Mouse (Mus musculus): ENCODE measurements at regions not wholly inside any gene's neighbourhood (a gene's known extent, or its start where the extent isn't known, plus 50 kb on each side); places are given as distances from the start of the nearest gene placed in this dataset.
A peak's percentile ranks its signal among the peaks of the same experiment; 100 is the strongest.
"Not testable (repeated sequence)": the region's sequence is repeated elsewhere in the genome, so short reads cannot be mapped to it uniquely, and the experiment has no call there.

DNA sequence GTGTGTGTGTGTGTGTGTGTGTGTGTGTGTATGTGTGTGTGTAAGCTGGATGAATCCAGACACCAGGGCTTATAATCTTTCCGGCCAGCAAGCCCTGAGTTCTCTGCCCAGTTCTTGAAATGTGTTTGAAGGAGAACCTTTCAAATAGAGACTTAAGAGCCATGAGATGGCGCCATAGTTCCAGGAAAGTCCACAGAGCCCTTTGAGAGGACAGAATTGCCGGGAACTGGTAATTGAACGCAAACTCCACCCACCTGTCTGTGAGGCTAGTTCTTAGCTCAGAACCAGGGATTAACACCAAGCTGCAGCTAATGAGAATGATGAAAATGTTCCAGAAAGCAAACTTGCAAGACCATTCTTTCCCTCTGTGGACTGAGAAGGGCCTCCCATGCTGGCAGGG, 72.2 kb downstream of the Trim42 start:
- DNase-seq (ENCODE audit: low spot score in 2 of 2) = peak; percentile 59 to 80
- intact Hi-C loops (cut with DNase I) = loop anchor here (2.0 to 10.0 kb wide), 3 partner anchors 735 to 1240 kb away; partner anchors contain the start of gene Clstn2

DNA sequence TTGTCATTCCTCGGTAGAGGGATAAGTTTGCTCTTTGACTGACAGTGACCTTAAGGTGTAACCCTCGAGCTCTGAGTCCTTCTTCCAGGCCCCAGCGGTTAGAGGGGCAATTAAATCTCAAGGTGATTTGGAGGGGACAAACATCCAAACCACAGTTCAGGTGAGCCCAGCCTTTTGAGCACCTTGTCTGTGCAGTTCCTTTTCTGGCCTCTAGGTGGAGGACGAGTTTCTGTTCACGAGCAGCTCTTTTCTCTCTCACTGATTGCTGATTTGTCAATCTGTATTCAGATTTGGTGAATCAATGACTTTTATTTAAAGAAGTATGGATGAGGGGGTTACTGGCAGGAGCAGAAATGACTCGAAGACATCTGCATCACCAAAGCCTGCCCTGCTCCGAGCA, 74.0 kb downstream of the Trim42 start:
- peak; percentile 28 to 42 for DNase-seq (ENCODE audit: low spot score in 2 of 2)
- intact Hi-C loops (cut with DNase I) = loop anchor here (2.0 to 10.0 kb wide), 3 partner anchors 737 to 1242 kb away; partner anchors contain the start of gene Clstn2

DNA sequence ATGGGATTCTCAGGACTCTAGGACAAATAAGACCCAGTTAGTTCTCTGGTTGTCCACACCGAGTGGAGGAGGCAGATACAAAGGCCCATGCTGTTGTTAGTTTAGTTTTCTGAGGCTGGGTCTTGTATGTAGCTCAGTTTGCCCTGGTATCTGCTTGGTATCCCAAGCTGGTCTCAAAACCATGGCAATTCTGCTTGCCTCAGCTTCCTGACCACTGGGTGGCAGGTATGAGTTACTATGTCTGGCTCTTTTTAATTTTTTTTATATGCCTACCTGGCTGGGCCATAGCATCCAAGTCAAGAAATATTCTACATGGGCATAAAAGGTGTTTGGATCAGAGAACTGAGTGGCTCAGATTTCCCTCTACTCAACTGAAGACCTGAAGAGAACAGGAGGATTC, 77.9 kb downstream of the Trim42 start:
- intact Hi-C loops (cut with DNase I) = loop anchor here (10.0 kb wide), 1 partner anchor 953 kb away; no protein-coding TSS in a partner anchor
- no peak for DNase-seq (ENCODE audit: low spot score in 2 of 2)

DNA sequence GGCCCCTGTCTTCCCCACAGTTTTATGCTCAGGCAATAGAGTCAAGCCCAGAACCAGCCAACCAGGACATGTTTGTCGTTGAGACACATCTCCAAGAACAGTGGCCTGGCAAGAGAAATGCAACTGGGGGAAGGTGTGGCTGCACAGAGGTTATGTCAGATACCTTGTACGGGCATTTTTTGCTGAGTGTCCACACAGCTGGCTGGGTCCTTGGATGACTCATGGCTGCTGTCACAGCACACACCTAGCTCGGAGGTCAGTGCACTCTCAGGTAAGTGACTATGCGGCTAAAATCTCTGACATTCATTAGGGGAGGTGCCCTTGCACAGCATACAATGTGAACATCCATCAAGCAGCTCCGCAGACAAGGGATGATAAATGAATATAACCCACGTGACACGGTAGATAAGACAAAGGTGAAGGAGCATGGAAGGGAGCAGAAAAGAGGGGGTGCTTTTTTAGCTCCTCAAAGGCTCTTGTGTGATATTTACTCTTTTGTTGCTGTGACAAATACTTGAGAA, 85.4 kb downstream of the Trim42 start:
- intact Hi-C loops (cut with DNase I) = no loop called here
- DNase-seq (ENCODE audit: low spot score in 2 of 2) = no peak

DNA sequence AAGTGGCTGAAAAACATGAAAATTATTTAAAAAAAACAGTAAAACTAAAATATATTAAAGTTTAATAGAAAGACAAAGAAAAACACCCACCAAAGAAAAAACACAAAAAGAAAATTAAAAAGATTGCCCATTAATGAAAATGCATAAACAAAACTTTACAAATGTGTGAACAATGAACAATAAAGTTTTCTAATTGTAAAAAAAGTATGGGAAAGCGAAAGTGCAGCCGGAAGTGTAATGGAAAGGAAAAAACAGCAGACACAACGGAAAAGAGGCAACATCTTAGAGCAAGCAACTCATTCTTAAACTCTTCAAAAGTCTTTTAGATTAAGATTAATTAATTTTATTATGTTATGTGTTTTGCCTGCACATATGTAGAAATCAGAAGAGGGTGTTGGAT, 87.7 kb downstream of the Trim42 start:
- DNase-seq (ENCODE audit: low spot score in 2 of 2) = no peak
- intact Hi-C loops (cut with DNase I) = no loop called here

DNA sequence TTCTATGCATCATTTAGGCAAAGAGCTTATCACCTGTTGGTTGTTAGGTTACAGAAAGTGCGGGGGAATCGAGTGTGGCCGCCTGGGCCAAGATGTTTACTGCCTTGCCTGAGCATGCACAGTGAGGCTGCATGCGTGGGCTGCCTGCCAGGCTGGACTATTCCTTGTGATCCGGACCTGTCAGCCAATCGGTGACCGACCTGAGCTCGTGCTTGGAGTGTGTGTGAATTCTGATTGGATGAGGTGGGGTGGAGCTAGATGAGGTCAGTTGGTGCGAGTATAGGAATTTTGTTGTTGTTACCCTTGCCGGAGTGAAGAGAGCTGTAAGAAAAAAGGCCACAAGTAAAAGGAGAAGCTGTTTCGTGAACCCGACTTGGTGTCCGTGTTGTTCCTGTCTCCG, 94.3 kb downstream of the Trim42 start:
- intact Hi-C loops (cut with DNase I); DNase-seq (ENCODE audit: low spot score in 2 of 2): not testable (repeated sequence)

DNA sequence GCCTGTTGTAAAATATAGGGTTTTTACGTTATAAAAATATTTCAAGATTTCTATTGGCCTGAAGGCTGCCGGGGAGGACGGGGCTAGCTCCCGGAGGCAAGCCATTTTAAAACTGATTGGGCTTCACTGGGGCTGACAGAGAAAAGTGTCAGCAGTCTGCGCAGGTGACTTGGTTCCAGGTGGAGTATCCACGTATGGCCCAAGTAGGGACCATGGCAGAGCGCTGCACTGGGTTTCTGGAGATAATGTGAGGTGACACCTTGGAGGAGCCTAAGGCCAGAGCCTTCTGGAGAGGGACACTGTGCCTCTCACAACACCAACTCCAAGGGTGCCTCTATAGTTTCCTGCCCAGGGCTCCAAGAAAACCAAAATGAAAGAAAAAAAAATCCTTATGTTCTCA, 95.9 kb downstream of the Trim42 start:
- intact Hi-C loops (cut with DNase I) = no loop called here
- DNase-seq (ENCODE audit: low spot score in 2 of 2) = no peak

DNA sequence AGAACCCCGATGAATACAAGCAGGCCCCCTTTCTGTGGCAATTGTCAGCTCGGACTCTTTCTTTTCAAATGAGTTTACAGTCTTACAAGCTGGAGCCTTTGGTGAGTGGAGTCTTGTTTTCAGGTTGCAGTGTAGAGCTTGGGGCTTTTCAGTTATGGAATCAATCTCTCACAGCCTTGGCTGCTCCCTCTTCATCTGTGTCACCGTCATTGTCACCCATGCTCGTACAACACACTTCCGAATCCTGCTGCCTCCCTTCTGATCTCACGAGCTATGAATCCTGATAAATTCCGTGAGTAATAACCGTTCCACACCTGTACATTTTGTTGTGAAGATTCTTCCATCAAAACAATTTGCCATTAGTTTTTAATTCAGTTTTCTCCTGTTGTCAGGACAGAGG, 97.7 kb downstream of the Trim42 start:
- DNase-seq (ENCODE audit: low spot score in 2 of 2) = no peak
- intact Hi-C loops (cut with DNase I) = no loop called here

DNA sequence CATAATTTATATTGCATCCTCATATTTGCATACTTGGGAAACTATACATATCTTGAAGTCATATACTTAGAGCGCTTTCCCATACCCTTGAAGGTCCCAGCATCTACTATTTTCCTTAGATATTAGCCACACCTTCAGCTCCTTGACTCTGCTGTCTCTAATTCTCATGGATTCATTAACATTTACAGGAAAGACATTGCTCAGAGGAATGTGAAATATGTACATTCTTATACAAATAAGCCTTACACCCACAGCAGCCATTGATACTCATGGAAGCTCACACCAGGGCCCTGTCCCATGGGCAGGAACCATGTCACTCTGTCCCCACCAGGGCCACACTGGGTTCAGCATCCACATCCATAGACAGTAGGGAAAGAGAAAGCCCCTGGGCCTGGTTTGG, 122.1 kb downstream of the Trim42 start:
- no peak for DNase-seq (ENCODE audit: low spot score in 2 of 2)
- intact Hi-C loops (cut with DNase I) = no loop called here

DNA sequence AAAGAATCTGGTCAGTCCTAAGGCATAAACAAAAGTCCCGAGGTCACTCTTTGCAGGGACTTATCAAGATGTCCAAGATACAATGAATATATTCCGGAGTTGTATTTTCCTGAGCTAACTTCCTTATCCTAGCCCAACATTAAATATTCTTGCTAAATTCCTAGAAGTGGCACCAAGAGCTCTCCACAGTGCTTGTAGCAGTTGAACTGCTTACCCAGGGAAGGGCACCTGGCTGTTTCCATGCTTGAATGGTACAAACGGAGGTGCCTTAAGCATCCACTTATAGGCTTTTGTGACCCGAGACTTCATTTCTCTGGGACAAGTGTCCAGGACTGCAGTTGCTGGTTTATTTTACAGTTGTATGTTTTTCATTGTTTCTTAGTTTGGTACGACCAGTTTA, 115.1 kb upstream of the Slc25a36 start:
- intact Hi-C loops (cut with DNase I) = no loop called here
- no peak for DNase-seq (ENCODE audit: low spot score in 2 of 2)

DNA sequence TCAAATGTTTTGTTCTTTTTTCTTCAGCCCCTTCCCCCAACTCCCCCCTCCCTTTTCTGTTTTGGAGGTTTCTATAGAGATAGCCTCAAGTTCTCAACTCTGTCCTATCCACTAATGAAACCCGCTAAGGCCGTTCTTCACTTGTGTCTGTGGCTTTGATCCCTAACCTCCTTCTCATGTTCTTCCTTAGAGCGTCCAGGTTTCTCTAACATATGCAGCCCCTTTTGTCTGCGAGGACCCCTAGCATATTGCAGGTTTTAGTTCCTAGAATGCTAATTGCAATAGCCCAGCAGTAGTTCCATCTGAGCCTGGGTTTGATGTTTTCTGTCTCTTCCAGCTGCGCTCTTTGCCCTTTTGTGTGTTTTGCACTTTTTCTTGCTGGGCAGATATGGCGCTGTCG, 113.6 kb upstream of the Slc25a36 start:
- intact Hi-C loops (cut with DNase I) = no loop called here
- no peak for DNase-seq (ENCODE audit: low spot score in 2 of 2)

DNA sequence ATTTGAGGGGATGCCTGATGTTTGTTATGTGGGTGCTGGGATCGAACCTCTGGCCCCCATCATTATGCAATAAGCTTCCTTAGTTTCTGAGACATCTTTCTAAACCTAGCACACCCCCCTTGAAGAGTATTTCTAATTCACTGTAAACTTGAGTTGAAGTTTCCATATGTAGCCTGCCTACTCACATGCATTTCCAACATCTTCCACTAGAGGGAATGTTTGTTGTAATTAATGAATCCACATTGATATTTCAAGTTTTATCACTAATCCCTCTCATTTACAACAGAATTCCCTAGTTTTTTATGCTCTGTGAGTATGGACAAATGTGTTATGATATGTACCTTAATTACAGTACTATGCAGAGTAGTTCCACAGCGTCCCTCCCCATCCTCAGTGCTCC, 103.8 kb upstream of the Slc25a36 start:
- intact Hi-C loops (cut with DNase I) = no loop called here
- DNase-seq (ENCODE audit: low spot score in 2 of 2) = peak in 1 of 2 experiments; percentile 16

DNA sequence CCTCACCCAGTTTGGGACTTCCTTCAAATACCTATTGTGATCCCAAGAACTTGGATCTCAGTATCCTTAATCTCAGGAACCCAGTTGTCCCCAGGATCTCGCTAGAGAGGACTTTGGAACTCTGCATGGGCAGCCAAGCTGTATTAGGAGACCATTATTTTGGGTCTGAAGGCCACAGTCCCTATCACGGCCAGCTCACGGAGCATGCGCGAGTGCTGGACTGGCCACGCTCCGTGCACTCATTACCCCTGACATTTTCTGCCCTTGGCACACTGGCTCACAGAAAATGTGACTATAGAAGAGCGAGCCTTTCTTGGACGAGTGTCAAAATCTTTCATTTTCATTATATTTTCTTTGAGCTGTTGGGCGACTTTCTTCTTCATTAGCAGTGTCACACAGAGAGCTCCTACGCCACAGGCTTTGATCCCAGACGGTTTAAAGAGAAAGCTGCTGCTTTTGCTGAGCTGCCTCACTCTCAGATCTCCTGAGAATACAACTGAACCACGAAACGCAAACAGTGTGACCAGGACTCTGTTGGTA, 79.4 kb upstream of the Slc25a36 start:
- intact Hi-C loops (cut with DNase I) = no loop called here

DNA sequence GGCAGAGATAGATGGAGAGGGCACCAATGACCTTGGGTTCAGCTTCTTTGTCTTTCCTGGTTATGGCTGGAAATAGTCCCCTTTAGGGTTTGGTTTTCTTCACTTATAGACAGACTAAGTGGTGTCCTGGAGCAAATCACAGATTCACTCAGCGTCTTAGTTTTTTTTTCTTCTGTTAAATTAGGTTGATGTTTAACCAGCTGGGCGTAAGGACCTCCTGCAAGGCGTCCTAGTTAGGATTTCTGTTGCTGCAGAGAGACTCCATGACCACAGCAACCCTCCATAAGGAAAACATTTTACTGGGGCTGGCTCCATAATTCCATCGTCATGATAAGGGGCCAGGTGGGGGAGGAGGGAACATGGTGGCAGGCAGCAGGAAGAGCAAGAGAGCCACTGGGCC, 78.7 kb upstream of the Slc25a36 start:
- no peak for DNase-seq (ENCODE audit: low spot score in 2 of 2)
- intact Hi-C loops (cut with DNase I) = no loop called here

More for the DNA sequence above, 79.4 kb upstream of the Slc25a36 start:
- DNase-seq (ENCODE audit: low spot score in 2 of 2) = no peak

DNA sequence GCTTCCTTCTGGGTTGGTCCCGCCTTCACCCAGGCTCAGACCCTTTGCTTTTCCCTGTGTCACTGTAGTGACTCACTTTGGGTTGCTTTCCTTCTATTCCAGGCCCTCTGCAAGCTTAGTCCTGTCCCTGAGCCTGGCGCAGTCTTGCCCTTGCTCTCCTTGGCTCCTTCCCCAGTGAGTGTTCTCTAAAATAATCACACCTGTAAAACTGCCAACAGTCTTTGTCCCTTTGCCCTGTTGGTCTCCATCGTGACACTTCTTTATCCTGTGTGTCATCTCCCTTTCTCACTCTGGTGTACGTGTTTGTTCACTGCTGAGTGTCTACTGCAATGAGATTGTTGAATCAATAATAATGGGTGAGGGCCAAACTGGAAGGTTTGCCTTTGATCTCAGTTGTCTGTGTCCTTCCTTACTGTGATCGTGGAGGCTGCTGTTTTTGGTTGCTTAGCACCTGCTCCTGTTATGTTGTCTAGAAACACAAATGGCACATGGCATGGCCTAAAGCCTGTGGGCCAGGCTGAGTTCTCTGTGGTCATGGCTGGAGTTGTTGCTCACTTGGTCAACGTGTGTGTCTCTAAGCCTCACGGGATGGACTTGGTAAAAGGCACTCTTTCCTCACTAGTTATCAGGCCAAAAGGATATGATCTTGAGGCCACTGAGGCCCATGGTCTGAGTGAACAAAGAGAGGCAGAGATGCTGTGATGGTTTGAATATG, 77.8 kb upstream of the Slc25a36 start:
- intact Hi-C loops (cut with DNase I) = no loop called here
- DNase-seq (ENCODE audit: low spot score in 2 of 2) = no peak

DNA sequence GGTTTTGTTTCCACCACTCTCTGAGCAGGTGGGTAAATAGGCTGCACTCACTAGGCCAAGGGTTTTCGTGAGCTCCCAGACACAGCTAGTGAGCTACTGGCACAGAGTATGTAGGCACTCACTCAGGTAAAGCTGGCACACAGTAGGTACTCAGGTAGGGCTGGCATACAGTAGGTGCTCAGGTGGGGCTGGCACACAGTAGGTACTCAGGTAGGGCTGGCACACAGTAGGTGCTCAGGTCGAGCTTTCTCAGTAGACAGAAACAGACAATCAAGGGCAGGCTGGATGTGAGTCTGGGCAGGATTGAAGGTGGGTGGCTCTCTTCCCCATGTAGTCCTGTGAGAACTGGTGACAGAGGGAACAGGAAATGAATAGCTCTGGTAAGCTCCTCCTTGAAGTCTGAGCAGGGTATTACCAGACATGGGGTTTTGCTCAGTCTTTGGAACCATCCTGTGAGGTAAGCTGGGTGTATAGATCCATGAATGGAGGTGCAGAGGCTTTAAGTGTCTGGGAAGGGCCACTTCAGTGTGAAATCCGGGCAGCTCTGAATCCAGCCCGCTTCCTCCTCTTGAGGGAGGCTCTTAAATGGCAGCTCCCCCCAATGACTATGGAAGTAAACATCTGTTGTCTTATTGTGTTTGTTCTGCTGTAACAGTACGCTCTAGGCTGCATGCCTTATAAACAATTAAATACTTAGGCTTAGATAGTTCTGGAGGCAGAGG, 62.4 kb upstream of the Slc25a36 start:
- intact Hi-C loops (cut with DNase I) = no loop called here
- DNase-seq (ENCODE audit: low spot score in 2 of 2) = no peak

DNA sequence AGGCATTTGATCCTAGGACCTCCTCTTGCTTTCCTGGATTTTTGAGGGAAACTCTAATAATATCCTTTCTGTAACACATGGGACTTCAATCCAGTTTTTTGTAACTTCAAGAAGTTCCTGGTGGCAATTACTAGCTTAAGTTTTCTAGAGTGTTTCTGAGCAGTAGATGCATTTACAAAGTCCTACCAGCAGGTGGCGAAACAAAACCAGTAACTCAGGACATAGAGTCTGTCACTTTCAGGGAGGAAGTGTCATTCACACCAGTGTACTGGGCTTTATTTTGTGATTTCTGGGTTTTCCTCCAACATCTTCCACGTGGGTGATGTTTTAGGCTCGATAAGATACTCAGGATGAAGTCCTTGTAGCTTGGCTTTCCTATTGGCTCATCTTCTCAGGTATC, 61.1 kb upstream of the Slc25a36 start:
- peak; percentile 42 to 47 for DNase-seq (ENCODE audit: low spot score in 2 of 2)
- intact Hi-C loops (cut with DNase I) = no loop called here

DNA sequence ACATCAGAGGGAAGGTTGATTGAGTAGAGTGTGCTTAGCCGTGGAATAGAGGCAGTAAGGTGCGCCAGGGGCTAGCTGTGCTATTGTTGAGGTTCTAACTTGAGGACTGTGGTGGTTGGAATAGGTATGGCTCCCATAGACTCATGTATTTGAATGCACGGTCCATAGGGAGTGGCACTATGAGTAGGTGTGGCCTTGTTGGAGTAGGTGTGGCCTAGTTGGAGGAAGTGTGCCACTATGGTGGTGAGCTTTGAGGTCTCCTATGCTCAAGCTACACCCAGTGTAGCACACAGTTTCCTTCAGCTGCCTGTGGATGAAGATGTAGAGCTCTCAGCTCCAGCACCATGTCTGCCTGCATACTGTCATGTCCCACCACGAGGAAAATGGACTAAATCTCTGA, 60.5 kb upstream of the Slc25a36 start:
- intact Hi-C loops (cut with DNase I) = loop anchor here (2.0 kb wide), 1 partner anchor 151 kb away; no protein-coding TSS in a partner anchor
- DNase-seq (ENCODE audit: low spot score in 2 of 2) = no peak

DNA sequence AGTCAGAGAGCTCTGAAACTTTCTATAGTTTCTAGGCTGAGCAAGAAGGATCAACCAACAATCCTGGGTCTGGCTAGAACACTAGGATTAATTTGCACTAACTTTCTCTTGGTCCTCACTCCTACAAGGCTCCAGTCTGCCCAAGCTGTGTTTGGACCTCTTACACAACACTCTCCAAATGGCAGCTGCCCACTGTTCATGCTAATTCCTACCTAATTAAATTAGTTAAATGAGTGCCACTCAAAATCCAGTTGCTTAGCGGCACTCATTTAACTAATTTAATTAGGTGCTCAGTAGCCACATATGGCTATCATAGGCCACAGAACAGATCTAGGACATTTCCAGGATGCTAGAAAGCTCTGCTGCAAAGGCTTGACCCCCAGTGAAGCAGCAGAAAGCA, 59.9 kb upstream of the Slc25a36 start:
- no peak for DNase-seq (ENCODE audit: low spot score in 2 of 2)
- intact Hi-C loops (cut with DNase I) = loop anchor here (2.0 kb wide), 1 partner anchor 152 kb away; no protein-coding TSS in a partner anchor

DNA sequence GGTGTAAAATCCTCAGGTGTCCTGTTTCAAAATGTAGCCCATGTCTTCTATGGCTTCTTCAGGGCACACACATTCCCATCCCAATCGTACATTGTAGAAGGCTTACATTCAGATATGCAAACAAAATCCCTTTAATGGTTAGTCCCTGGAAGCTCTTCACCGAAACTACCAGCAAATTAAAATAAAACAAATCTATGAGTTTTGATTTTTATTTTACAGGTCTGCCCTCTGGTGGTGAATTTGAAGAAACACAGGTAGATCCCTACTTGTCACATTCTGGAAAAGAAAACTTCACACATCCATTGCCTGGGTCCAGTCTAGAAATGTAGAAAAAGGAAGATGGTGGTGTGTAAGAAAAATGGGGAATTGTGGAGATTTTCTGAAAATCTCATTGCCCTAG, 51.5 kb upstream of the Slc25a36 start:
- intact Hi-C loops (cut with DNase I) = loop anchor here (5.0 kb wide), 3 partner anchors 50 to 245 kb away; partner anchors contain the start of gene Slc25a36
- peak in 1 of 2 experiments; percentile 12 for DNase-seq (ENCODE audit: low spot score in 2 of 2)
